Mouse (Mus musculus) central nervous system, embryonic 18 days (tissue): Measurements from ENCODE around the gene Kcnk7. TPM values are rescaled to one million over a fixed set of nuclear protein-coding genes. Genes with fewer than 3 reads are reported as not detected.

Source experiments
- polyA plus RNA-seq: library from polyadenylated mRNA; depleted of rRNA; stranded (reverse); fragments of >200 nt; gene quantifications from 2 replicates; pipeline ENCODE4 v1.2.3, GENCODE M21; 2012; rRNA removed

Gene Kcnk7
- 0.09 TPM in 1 of 2 replicates, not detected in the other for polyA plus RNA-seq

DNA sequence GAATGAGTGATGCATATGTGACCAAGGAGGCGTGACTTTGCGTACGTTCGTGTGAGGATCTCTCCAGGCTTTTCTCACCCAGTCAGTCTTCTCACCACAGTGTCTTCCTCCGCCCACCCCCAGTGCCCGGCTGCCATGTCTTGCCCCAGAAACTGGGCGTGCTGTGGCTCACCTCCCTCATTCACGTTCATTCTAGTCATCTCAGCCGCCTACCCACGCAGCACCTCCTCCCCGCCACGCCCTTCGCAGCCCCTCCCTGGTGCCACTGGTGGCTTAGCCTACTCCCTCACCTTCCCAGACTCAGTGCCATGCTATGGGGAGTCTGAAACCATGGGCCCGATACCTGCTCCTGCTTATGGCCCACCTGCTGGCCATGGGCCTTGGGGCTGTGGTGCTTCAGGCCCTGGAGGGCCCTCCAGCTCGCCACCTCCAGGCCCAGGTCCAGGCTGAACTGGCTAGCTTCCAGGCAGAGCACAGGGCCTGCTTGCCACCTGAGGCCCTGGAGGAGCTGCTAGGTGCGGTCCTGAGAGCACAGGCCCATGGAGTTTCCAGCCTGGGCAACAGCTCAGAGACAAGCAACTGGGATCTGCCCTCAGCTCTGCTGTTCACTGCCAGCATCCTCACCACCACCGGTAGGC lies at the start of gene Kcnk7:
TSS of gene Kcnk7 (plus strand) at position 205 of the 638 bp plus-strand sequence.

GRCm38 (mm10) chr19:5662981-5663913 lies 40.9 kb upstream of the Kcnk7 start, which contains the start of gene Sipa1:
Gene Sipa1, minus strand, starts transcription at chr19:5663707.

DNA sequence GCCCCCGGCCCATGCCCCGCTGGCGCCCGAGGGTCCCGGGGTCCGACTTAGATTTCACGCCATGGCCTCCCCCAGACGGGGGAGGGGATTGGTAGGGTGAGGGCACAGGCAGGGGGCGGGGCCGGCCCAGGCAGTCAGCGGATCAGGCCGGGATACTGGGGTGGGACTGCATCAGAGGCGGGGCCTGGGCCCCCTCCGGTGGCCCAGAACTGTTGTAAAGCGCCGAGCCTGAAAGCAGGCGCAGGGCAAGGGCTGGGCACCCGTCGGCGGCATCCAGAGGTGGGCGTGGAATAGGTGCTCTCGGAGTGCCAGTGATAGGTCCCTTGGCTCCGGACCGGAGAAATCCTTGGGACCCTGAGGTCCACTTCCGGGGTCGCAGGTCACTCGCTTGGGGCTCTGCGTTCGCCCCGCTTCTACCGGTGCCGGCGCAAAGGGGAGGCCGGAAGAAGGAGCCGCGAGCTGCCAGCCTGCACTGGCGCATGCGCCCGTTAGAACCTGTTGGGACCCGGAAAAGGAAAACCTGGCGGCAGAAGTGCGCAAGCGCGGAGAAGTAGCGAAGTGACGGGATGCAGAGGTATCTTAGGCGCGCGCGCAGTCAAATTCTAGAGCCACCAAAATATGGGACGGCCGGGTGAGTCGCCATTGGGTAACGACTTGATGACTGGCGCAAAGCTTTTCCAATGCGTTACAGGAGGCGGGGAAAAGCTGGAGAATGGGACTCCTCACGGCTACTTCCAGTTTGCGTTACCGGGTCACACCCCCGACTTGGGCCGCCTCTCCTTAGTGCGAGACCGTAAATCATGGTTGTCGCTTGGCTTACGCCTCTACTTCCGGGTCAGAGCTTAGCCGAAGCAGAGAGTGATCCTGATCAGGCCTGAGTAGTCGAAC lies 15.7 kb upstream of the Kcnk7 start, which contains the start of the genes Map3k11 and Pcnx3:
TSS of gene Map3k11 (plus strand) at position 543 of the 888 bp plus-strand sequence.
TSS of gene Pcnx3 (minus strand) at position 709 of the 888 bp plus-strand sequence.

DNA sequence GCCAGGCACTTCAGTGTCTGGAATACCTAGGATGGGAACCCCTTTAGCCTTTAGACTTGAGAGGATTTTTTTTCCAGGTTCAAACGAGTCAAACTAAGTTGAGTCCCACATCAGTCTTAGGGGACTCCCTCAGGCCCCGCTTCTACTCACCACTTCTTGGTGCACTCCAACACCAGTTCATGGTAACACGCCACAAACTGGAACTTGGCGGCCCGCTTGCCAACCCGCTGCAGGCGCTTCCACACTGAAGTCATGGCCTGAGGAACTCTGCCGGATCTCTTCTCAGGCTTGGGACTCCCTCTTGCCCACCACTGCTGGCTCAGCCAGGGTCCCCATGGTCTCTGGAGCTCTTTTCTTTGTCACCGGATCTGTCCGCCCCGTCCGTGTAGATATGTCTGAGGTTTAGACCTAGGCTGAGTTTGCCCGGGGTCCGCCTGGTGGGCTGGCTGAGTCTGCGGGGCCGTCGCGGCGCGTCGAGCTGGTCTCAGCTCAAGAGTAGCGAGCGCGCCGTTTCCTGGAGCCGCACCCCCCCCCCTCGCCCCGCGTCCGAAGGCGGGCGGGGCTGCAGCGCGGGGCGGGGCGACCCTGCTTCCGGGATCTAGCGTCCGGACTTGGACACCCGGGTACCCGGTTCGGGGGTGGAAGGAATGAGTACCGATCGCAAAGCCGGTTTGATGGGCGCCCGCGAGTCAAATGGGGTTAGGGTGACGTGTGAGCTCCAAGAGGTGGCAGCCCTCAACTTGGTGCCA lies 21.8 kb downstream of the Kcnk7 start, which contains the start of gene Ehbp1l1:
TSS of gene Ehbp1l1 (minus strand) at position 551 of the 749 bp plus-strand sequence.

DNA sequence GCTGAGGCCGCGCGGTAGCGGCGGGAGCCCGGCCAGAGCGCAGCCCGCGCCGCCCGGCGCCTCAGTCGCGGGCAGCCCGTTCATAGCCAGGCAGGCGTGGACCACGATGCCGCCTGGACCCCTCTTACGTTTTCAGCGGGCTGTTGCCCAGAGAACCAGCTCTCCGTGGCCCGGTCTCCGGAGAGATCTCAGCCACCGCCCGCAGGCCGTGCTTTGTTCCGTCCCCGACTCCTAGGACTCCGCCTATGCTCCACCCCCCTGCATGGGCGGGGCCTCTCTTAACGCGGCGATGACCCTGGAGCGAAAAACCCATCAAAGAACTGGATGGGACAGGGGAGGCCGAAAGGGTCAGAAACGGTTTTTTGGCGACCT lies 25.3 kb downstream of the Kcnk7 start, which contains the start of gene Fam89b:
TSS of gene Fam89b (minus strand) at position 210 of the 372 bp plus-strand sequence.

DNA sequence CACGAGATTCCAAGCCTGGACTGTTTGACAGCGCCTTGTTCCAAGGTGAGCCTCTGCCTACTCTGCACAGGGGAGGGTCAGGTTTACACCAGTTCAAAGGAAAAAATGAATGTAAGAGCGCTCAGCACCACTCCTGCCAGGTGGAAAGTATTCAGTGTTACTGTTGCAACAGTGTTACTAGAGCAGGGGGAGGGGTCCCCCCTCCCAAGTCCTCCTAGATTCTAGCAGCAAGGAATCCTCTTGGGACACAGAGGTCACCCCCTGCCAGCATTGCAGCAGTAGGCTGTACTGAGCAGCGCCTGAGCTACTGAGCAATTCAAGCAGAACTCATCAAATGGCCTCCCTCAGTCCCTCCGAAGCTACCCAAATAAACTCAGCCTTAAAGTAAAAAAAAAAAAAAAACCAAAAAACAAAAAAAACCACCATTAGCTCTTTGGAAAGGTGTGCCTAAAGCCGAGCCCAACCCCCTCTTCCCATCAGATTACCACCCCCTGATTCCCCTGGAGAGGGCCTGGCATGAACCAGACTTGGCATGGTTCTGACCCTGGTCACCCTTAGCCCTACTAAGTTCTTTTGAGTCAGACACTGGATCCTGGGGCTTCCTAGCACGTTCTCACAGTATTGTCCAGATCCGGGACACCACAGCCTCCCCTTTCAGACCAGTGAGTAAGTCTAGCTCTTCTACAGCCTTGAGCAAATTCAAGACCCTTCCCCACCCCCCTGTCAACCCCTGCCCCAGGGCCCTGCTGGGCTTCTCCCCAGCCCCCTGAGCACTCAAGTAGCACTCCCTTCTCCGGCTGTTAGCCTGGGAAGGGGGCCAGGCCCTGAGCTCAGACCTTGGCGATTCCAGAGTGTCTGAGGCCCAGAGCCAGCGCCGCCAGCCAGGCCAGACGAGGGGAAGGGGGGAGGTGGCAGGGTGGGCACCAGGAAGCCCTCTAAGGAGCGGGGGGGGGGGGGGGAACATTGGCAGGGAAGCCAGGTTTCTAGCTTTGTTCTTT lies 36.5 kb downstream of the Kcnk7 start, which contains the start of gene Ltbp3:
TSS of gene Ltbp3 (plus strand) at position 585 of the 998 bp plus-strand sequence.

Other genes starting within 250 kb of the Kcnk7 start
- 13.9 and 14.0 TPM in 2 replicates for gene Ccdc85b, start 246.5 kb upstream of the Kcnk7 start, polyA plus RNA-seq
- gene Fibp, start 243.8 kb upstream of the Kcnk7 start, polyA plus RNA-seq: 180 and 186 TPM in 2 replicates
- 1.4 and 2.1 TPM in 2 replicates for gene Ctsw, start 235.9 kb upstream of the Kcnk7 start, polyA plus RNA-seq
- gene Efemp2, start 230.4 kb upstream of the Kcnk7 start, polyA plus RNA-seq: 44.4 and 44.9 TPM in 2 replicates
- 58.1 and 60.9 TPM in 2 replicates for gene Mus81, start 216.0 kb upstream of the Kcnk7 start, polyA plus RNA-seq
- gene Cfl1, start 213.9 kb upstream of the Kcnk7 start, polyA plus RNA-seq: 1,742 and 1,884 TPM in 2 replicates
- gene 1700020D05Rik, start 200.6 kb upstream of the Kcnk7 start, polyA plus RNA-seq: 3.7 and 4.2 TPM in 2 replicates
- gene Snx32, start 193.8 kb upstream of the Kcnk7 start, polyA plus RNA-seq: 123 and 125 TPM in 2 replicates
- gene Ovol1, start 143.7 kb upstream of the Kcnk7 start, polyA plus RNA-seq: 0.08 and 0.28 TPM in 2 replicates
- gene Ap5b1, start 136.3 kb upstream of the Kcnk7 start, polyA plus RNA-seq: 2.4 and 3.0 TPM in 2 replicates
- gene Rnaseh2c, start 102.5 kb upstream of the Kcnk7 start, polyA plus RNA-seq: 56.0 and 58.7 TPM in 2 replicates
- 152 and 153 TPM in 2 replicates for gene Kat5, start 94.1 kb upstream of the Kcnk7 start, polyA plus RNA-seq
- gene Rela, start 66.9 kb upstream of the Kcnk7 start, polyA plus RNA-seq: 31.6 and 36.0 TPM in 2 replicates
- 26.9 and 30.9 TPM in 2 replicates for gene Sipa1, start 40.7 kb upstream of the Kcnk7 start, polyA plus RNA-seq
- 14.0 and 14.2 TPM in 2 replicates for gene Map3k11, start 15.6 kb upstream of the Kcnk7 start, polyA plus RNA-seq
- 65.0 and 76.6 TPM in 2 replicates for gene Pcnx3, start 15.5 kb upstream of the Kcnk7 start, polyA plus RNA-seq
- gene Ehbp1l1, start 21.9 kb downstream of the Kcnk7 start, polyA plus RNA-seq: 34.9 and 37.4 TPM in 2 replicates
- 177 and 188 TPM in 2 replicates for gene Fam89b, start 25.3 kb downstream of the Kcnk7 start, polyA plus RNA-seq
- 33.3 and 45.8 TPM in 2 replicates for gene Ltbp3, start 36.5 kb downstream of the Kcnk7 start, polyA plus RNA-seq
- 134 and 139 TPM in 2 replicates for gene Scyl1, start 67.1 kb downstream of the Kcnk7 start, polyA plus RNA-seq
- 11.8 and 12.2 TPM in 2 replicates for gene Frmd8, start 170.9 kb downstream of the Kcnk7 start, polyA plus RNA-seq
- gene Slc25a45, start 173.4 kb downstream of the Kcnk7 start, polyA plus RNA-seq: 3.2 TPM in 2 replicates
- gene Tigd3, start 189.8 kb downstream of the Kcnk7 start, polyA plus RNA-seq: 12.6 and 14.4 TPM in 2 replicates
- 147 and 151 TPM in 2 replicates for gene Dpf2, start 208.6 kb downstream of the Kcnk7 start, polyA plus RNA-seq
- 17.8 and 18.1 TPM in 2 replicates for gene Cdc42ep2, start 220.4 kb downstream of the Kcnk7 start, polyA plus RNA-seq